Mouse (Mus musculus) cerebral cortex, adult 2 months (tissue): ENCODE data around the gene Gm5726.

Experiments
- WGBS: fragments of 180-500 bp; shearing (Covaris S2); methylation state at CpG from one replicate; pipeline ENCODE4 v1.1.7; 2018; 5-methylcytosine and 5-hydroxymethylcytosine counted together

Gm5726 gene

DNA sequence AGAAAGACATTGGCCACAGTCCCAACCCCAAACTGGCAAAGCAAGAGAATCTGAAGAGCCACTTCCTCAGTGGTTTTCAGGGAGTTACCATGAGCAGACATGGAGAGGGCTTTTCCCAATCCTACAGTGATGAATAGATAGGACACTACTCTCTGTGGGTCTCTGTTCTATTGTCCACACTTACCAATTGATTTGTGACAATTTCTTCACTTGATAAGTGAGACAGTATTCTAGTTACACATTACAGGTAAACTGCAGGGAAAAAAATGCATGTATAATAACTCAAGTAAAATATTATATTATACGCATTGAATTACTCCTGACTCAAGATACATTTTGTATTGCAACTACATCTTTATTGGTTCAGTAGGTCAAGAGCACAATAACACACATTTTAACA lies at the start of gene Gm5726:
Gm5726 (minus strand) TSS at position 101 of the 400 bp plus-strand sequence.
- no CpG with 5 or more reads among the region's 1 CpGs for whole genome bisulfite sequencing

DNA sequence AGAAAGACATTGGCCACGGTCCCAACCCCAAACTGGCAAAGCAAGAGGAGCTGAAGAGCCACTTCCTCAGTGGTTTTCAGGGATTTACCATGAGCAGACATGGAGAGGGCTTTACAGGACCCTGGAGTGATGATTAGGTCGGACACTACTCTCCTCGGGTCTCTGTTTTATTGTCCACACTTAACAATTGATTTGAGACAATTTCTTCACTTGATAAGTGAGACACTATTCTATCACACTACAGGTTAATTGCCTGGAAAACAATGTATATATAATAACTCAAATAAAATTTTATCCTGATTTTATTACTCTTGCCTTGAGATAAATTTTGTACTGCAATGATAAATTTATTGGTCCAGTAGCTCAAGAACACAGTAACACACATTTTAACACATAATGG lies 30.6 kb upstream of the Gm5726 start, which contains the start of gene Gm4141:
Gm4141 (minus strand) TSS at position 101 of the 400 bp plus-strand sequence.
- no CpG with 5 or more reads among the region's 3 CpGs for WGBS

DNA sequence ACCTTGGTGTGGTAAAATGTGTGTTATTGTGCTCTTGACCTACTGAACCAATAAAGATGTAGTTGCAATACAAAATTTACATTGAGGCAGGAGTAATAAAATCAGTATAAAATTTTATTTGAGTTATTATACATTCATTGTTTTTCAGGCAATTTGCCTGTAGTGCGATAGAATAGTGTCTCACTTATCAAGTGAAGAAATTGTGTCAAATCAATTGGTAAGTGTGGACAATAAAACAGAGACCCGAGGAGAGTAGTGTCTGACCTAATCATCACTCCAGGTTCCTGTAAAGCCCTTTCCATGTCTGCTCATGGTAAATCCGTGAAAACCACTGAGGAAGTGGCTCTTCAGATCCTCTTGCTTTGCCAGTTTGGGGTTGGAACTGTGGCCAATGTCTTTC lies 12.0 kb downstream of the Gm5726 start, which contains the start of gene Vmn1r104:
Vmn1r104 (plus strand) TSS at position 301 of the 400 bp plus-strand sequence.
- WGBS, result no CpG with 5 or more reads among the region's 3 CpGs

DNA sequence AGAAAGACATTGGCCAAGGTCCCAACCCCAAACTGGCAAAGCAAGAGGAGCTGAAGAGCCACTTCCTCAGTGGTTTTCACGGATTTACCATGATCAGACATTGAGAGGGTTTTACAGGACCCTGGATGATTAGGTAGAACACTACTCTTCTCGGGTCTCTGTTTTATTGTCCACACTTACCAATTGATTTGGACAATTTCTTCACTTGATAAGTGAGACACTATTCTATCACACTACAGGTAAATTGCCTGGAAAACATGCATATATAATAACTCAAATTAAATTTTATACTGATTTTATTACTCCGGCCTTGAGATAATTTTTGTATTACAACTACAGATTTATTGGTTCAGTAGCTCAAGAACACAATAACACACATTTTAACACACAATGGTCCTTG lies 35.1 kb downstream of the Gm5726 start, which contains the start of gene Vmn1r103:
Vmn1r103 (minus strand) TSS at position 101 of the 400 bp plus-strand sequence.
- no CpG with 5 or more reads among the region's 3 CpGs for WGBS
